Mouse (Mus musculus): ENCODE results near the gene Phactr2. TPM values are rescaled to one million over a fixed set of nuclear protein-coding genes. Genes with fewer than 3 reads are reported as not detected.

Phactr2 gene
- total RNA-seq, 2 experiments from 2014 or later = 13.1 to 15.5 TPM

- intact Hi-C loops (cut with DNase I) = no loop called here
- no peak for DNase-seq
Measured at GRCm38 (mm10) chr10:13186754-13187153, 287.5 kb downstream of the Phactr2 start.

- intact Hi-C loops (cut with DNase I) = no loop called here
Measured at GRCm38 (mm10) chr10:13184170-13184766, 289.9 kb downstream of the Phactr2 start.

GRCm38 (mm10) chr10:13180211-13180610, 294.0 kb downstream of the Phactr2 start:
- DNase-seq = no peak
- intact Hi-C loops (cut with DNase I) = no loop called here

More at GRCm38 (mm10) chr10:13184170-13184766, 289.9 kb downstream of the Phactr2 start:
- DNase-seq = no peak

- intact Hi-C loops (cut with DNase I) = no loop called here
- no peak for DNase-seq
Measured at GRCm38 (mm10) chr10:13177973-13178624, 296.1 kb downstream of the Phactr2 start, which contains the start of gene Zc2hc1b. Gene Zc2hc1b, minus strand, starts transcription at chr10:13178023.

- intact Hi-C loops (cut with DNase I) = no loop called here
- DNase-seq = no peak
Measured at GRCm38 (mm10) chr10:13175866-13176265, 298.3 kb downstream of the Phactr2 start.

GRCm38 (mm10) chr10:13172798-13173221, 301.4 kb downstream of the Phactr2 start:
- DNase-seq = no peak
- intact Hi-C loops (cut with DNase I) = no loop called here

GRCm38 (mm10) chr10:13171461-13171860, 302.8 kb downstream of the Phactr2 start:
- intact Hi-C loops (cut with DNase I) = no loop called here
- no peak for DNase-seq

GRCm38 (mm10) chr10:13170739-13171448, 303.3 kb downstream of the Phactr2 start:
- no peak for DNase-seq
- intact Hi-C loops (cut with DNase I) = no loop called here

- DNase-seq = no peak
- intact Hi-C loops (cut with DNase I) = no loop called here
Measured at GRCm38 (mm10) chr10:13168461-13168860, 305.8 kb downstream of the Phactr2 start.

GRCm38 (mm10) chr10:13162031-13162430, 312.2 kb downstream of the Phactr2 start:
- no peak for DNase-seq
- intact Hi-C loops (cut with DNase I) = no loop called here

- intact Hi-C loops (cut with DNase I) = no loop called here
- no peak for DNase-seq
Measured at GRCm38 (mm10) chr10:13160913-13161312, 313.3 kb downstream of the Phactr2 start.

Other genes starting within 250 kb of the Phactr2 start
- gene Fuca2, start 25.1 kb upstream of the Phactr2 start, total RNA-seq (2021) = 10 to 100 TPM; 10.8 TPM
- 1 to 10 TPM; 2.9 to 3.5 TPM for gene Adat2, start 78.5 kb upstream of the Phactr2 start, total RNA-seq (2021)
- gene Pex3, start 78.7 kb upstream of the Phactr2 start, total RNA-seq (2021) = 1 to 10 TPM; 8.0 to 9.7 TPM

Measured in gastrocnemius, postnatal 36 days (tissue).